Mouse (Mus musculus) hindbrain, embryonic 15.5 days (tissue): ENCODE results near the gene Tdg. TPM values are rescaled to one million over a fixed set of nuclear protein-coding genes. Genes with fewer than 3 reads are reported as not detected.

Source experiments
- ATAC-seq: fragments of 200-750 bp; cut with Nextera tagmentation; 2 replicates; pipeline ENCODE4 v1.8.0; 2017; ENCODE audit warnings: low read depth, moderate number of reproducible peaks, moderate TSS enrichment; ENCODE audit not compliant: low FRiP score
- H3K27ac ChIP-seq: fragments of 300-500 bp; sonication (generic); replicated peaks from 2 replicates; pipeline ENCODE4 v1.5.1; 2015; ENCODE audit warnings: mild to moderate bottlenecking, inconsistent platforms
- H3K27me3 ChIP-seq: fragments of 300-500 bp; sonication (generic); 2 replicates; pipeline ENCODE4 v1.6.1; 2015; ENCODE audit warnings: control low read depth, inconsistent platforms
- H3K36me3 ChIP-seq: fragments of 300-500 bp; sonication (generic); 2 replicates; pipeline ENCODE4 v1.6.1; 2015; ENCODE audit warnings: control low read depth, inconsistent platforms
- H3K4me1 ChIP-seq: fragments of 300-500 bp; sonication (generic); replicated peaks from 2 replicates; pipeline ENCODE4 v1.6.1; 2015; ENCODE audit warnings: control low read depth, inconsistent platforms
- H3K4me2 ChIP-seq: fragments of 300-500 bp; sonication (generic); 2 replicates; pipeline ENCODE4 v1.6.1; 2015; ENCODE audit warnings: moderate library complexity, mild to moderate bottlenecking, inconsistent platforms
- H3K4me3 ChIP-seq: fragments of 300-500 bp; sonication (generic); 2 replicates; pipeline ENCODE4 v1.5.1; 2015; ENCODE audit warnings: mild to moderate bottlenecking, inconsistent platforms
- H3K9ac ChIP-seq: fragments of 300-500 bp; sonication (generic); 2 replicates; pipeline ENCODE4 v1.6.1; 2015; ENCODE audit warnings: inconsistent platforms
- H3K9me3 ChIP-seq: fragments of 300-500 bp; sonication (generic); 2 replicates; pipeline ENCODE4 v1.6.1; 2016; ENCODE audit warnings: control low read depth, inconsistent platforms
- WGBS: fragments of 180-500 bp; shearing (Covaris S2); methylation state at CpG from one replicate; pipeline ENCODE4 v1.1.7; 2015; 5-methylcytosine and 5-hydroxymethylcytosine counted together
- polyA plus RNA-seq: library from polyadenylated mRNA; unstranded; fragments of >200 nt; fragmentation: Nextera tagmentation; extraction: Ambion mirVana; gene quantifications from 2 replicates; pipeline ENCODE4 v1.2.1, GENCODE M21; 2015

Gene Tdg
- polyA plus RNA-seq, 1 experiment from 2014 or later, result 153 TPM

DNA sequence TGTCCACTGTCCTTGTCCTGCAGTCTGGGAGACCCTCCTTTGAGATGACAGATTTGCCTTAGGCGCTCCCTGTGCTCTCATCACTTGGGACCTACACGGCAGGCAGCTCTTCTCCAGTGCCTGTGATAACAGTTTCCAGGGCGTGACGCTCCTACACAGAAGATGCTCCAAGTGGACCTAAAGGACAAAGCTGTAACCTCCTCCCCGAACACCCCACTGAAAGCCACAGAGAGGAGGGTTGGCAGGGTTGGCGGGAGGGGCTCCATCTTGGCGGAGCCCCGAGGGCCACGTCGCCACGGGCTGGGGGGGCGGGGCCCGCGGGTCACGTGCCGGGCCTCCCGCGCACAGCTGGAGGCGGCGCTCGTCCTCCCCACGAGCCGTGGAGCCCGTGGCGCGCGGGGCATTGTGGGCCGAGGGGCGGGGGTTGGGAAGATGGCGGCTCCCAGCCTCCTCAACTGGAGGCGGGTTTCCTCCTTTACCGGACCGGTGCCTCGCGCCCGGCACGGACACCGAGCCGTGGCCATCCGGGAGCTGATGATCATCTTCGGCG, 69.2 kb downstream of the Tdg start:
- H3K36me3 ChIP-seq, result peaks cover 9% of the 10 kb centered on the region
- H3K27ac ChIP-seq, result peak overlapping the region; percentile 88
- peak overlapping the region; percentile 94 for H3K4me2 ChIP-seq
- peak overlapping the region; percentile 65 for H3K9ac ChIP-seq
- peaks cover 19% of the 10 kb centered on the region for H3K4me1 ChIP-seq
- H3K27me3 ChIP-seq, result no peaks in the 10 kb centered on the region
- peak; percentile 95 for ATAC-seq
- H3K4me3 ChIP-seq, result peak overlapping the region; percentile 62
- 1% methylated on average over 41 of the region's 42 CpGs for WGBS
- no peaks in the 10 kb centered on the region for H3K9me3 ChIP-seq

DNA sequence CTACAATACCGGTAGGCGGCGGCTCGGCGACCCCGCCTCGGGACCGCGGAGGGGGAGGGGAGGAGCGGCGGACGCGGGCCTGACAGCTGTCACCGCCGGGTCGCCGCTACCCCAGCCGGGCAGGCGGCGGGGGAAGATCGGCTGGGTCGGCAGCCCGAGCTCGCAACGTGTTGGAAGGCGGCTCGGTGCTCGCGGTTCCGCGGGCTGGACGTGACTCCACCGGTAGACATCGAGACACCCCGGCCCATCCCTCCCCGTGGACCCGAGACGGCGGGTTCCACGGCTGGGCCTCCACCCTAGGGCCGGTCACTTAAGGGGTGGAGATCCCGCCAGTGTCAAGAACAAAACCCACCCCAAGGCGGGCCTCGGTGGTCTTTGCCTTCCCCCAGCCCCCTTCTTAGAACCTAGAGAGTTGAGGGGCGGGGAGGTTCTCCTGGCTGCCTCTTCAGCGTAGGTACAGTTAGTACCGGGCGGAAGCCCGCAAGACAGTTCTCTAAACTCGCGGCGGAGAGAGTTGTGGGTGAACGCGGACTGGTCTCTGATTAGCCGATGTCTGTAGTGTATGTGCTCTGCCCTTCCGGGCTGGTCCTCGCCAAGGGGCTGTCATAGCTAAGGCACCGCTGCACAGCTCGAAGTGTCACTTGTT, 69.8 kb downstream of the Tdg start:
- Histone ChIP-seq H3K4me1 (peaks cover 19% of the 10 kb centered on the region), H3K27ac (peak overlapping the region; percentile 88), H3K4me2 (peak overlapping the region; percentile 94), H3K27me3 (no peaks in the 10 kb centered on the region), H3K9me3 (no peaks in the 10 kb centered on the region), H3K36me3 (peaks cover 13% of the 10 kb centered on the region), H3K4me3 (peak overlapping the region; percentile 62), H3K9ac (peak overlapping the region; percentile 65)
- under 1% methylated on average over 55 of the region's 59 CpGs for WGBS
- ATAC-seq, result peak; percentile 81

Other genes starting within 250 kb of the Tdg start
- not detected in 2 replicates for gene Gm1553, start 137.2 kb upstream of the Tdg start, polyA plus RNA-seq
- 32.6 and 36.5 TPM in 2 replicates for gene 1190007I07Rik, start 6.6 kb upstream of the Tdg start, polyA plus RNA-seq
- gene Glt8d2, start 60.8 kb downstream of the Tdg start, polyA plus RNA-seq, result 1.5 TPM in 2 replicates
- 35.9 and 37.3 TPM in 2 replicates for gene Hcfc2, start 66.3 kb downstream of the Tdg start, polyA plus RNA-seq
- 39.0 and 39.2 TPM in 2 replicates for gene Nfyb, start 134.3 kb downstream of the Tdg start, polyA plus RNA-seq
- 103 and 105 TPM in 2 replicates for gene Txnrd1, start 204.1 kb downstream of the Tdg start, polyA plus RNA-seq
- 0.34 and 0.45 TPM in 2 replicates for gene Eid3, start 236.8 kb downstream of the Tdg start, polyA plus RNA-seq